Mouse (Mus musculus) C2C12 (cell line): ENCODE results near the gene Gm28048.

Source experiments
- CEBPB ChIP-seq: IDR thresholded peaks from one replicate; pipeline ENCODE4 v1.6.1; 2011; ENCODE audit warnings: low read depth, mild to moderate bottlenecking, control low read depth, moderate library complexity
- CTCF ChIP-seq: IDR thresholded peaks from one replicate; pipeline ENCODE4 v1.5.1; 2011; ENCODE audit not compliant: control insufficient read depth, insufficient read depth, insufficient read length
- MAX ChIP-seq: IDR thresholded peaks from one replicate; pipeline ENCODE4 v1.6.1; 2011; ENCODE audit warnings: mild to moderate bottlenecking, control low read depth
- MYOD1 ChIP-seq: IDR thresholded peaks from one replicate; pipeline ENCODE4 v1.6.1; 2011; ENCODE audit warnings: low read depth; ENCODE audit not compliant: control insufficient read depth, insufficient read length
- MYOG ChIP-seq: IDR thresholded peaks from one replicate; pipeline ENCODE4 v1.6.1; 2011; ENCODE audit not compliant: control insufficient read depth, insufficient read length; ENCODE audit errors: extremely low read depth
- USF1 ChIP-seq: IDR thresholded peaks from one replicate; pipeline ENCODE4 v1.6.1; 2011; ENCODE audit warnings: low read depth, mild to moderate bottlenecking, control low read depth, moderate library complexity

DNA sequence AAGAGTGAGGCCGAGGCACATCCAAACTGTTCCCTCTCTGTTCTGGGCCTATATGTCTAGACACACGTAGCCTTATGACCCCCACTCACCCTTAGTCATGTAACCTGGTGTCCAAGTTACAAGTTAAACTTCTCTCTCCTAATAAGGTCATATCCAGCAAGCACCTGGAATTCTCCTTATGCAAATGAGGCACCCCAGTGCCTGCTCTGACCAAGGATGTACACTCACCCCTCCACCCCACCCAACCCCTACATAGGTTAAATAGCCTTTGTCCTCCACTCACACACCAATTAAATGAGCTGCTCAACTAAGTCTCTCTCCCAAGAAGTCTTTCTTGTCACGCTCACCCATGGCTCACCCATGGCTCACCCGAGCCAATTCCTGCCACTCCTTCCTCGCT is 190.2 kb downstream of the Gm28048 start:
- TF ChIP-seq CTCF: no peak
- no peak for TF ChIP-seq CEBPB
- TF ChIP-seq USF1: no peak
- TF ChIP-seq MAX: no peak
- TF ChIP-seq MYOG: no peak
- TF ChIP-seq MYOD1: no peak
